Mouse (Mus musculus) heart, adult 2 months (tissue): Measurements from ENCODE around the gene Prkag2.

ENCODE experiments used
- CTCF ChIP-seq: fragments of 200-600 bp; IDR thresholded peaks from 2 replicates; pipeline ENCODE4 v1.8.1; 2022; ENCODE audit warnings: antibody characterized with exemption, mild to moderate bottlenecking, moderate library complexity
- EP300 ChIP-seq: fragments of 200-500 bp; IDR thresholded peaks from 2 replicates; pipeline ENCODE4 v1.6.1; 2011; ENCODE audit warnings: low read depth, low read length, control low read depth; ENCODE audit not compliant: insufficient read depth

- no peak for TF ChIP-seq EP300
- no peak for TF ChIP-seq CTCF
Measured at GRCm38 (mm10) chr5:24887271-24887670, 213.2 kb downstream of the Prkag2 start.
